Mouse (Mus musculus) layer of hippocampus, adult 9-11 months (tissue): Measurements from ENCODE around the gene Ifit2.
A peak's percentile ranks its signal among the peaks of the same experiment; 100 is the strongest.
"Not testable (repeated sequence)": the region's sequence is repeated elsewhere in the genome, so short reads cannot be mapped to it uniquely, and the experiment has no call there.

ENCODE experiments used
- DNase-seq: peaks from one replicate; pipeline ENCODE4 v3.0.0; 2022

The Ifit2 gene

GRCm38 (mm10) chr19:34550205-34550533, 325 bp upstream of the Ifit2 start:
- DNase-seq, result no peak

- no peak for DNase-seq
These were observed 1.5 kb downstream of the Ifit2 start for GRCm38 (mm10) chr19:34551981-34552380.

- DNase-seq, result no peak
These were observed 2.5 kb downstream of the Ifit2 start for GRCm38 (mm10) chr19:34553021-34553420.

- DNase-seq, result no peak
These were observed 3.0 kb downstream of the Ifit2 start for GRCm38 (mm10) chr19:34553522-34553921.

GRCm38 (mm10) chr19:34554061-34554460, 3.6 kb downstream of the Ifit2 start:
- no peak for DNase-seq

- no peak for DNase-seq
These were observed 6.1 kb downstream of the Ifit2 start for GRCm38 (mm10) chr19:34556621-34557020.

DNA sequence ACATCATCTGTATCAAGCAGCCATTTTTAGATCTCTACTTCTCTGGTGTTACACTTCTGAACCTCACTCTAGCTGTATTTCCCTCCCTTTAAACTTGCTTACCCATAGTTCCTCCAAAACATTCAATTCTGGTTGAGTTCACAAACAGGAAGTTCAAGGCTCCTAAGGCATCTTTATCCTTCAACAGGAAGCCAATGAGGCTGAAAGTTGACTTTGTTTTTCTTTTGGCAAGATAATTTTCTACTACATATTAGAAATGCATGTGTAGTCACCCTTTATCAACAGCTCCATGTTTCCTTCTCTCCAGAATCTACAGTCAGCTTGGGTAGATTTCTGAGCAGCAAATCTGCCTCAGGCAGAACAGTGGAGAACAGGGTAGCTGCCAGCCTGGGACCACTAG, 12.1 kb downstream of the Ifit2 start:
- DNase-seq, result no peak

- no peak for DNase-seq
These were observed 15.8 kb downstream of the Ifit2 start for GRCm38 (mm10) chr19:34566178-34566784.

- no peak for DNase-seq
These were observed 18.7 kb downstream of the Ifit2 start for GRCm38 (mm10) chr19:34568988-34569895.

DNA sequence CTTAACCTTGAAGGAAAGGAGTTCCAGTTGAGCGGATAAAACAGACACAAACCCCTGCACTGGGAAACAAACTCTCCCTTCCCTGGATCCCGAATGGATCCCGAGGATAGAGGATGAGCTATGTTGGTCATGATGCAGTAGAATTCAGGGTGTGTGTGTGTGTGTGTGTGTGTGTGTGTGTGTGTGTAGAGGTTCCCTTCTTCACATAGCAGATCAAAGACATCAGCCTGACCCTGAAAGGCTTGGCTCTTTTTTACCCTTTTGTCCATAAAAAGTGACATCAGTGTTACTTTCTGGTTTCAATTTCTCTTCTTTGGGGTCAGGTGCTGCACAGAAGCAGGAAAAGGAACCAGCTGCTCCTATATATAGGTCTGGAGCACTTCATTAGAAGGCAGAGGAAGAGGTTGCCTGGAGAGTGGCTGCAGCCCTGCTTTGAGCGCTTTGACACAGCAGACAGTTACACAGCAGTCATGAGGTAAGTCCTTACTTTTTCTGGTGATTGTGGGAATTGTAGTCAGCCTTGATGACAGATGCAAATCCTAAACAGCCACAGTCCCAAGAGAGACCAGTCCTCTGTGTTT, 19.5 kb downstream of the Ifit2 start:
- peak; percentile 48 for DNase-seq

- no peak for DNase-seq
These were observed 20.6 kb downstream of the Ifit2 start for GRCm38 (mm10) chr19:34571080-34571479.

DNA sequence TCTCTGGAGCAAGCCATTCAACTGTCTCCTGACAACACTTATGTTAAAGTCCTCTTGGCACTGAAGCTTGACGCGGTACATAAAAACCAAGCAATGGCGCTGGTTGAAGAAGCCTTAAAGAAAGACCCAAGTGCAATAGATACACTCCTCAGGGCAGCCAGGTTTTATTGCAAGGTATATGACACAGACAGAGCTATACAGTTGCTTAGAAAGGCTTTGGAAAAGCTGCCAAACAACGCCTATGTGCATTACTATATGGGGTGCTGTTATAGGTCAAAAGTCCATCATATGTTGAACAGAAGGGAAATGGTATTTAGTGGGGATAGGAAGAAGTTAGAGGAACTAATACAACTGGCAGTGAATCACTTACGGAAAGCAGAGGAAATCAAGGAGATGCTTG, 23.2 kb downstream of the Ifit2 start:
- DNase-seq, result no peak

DNA sequence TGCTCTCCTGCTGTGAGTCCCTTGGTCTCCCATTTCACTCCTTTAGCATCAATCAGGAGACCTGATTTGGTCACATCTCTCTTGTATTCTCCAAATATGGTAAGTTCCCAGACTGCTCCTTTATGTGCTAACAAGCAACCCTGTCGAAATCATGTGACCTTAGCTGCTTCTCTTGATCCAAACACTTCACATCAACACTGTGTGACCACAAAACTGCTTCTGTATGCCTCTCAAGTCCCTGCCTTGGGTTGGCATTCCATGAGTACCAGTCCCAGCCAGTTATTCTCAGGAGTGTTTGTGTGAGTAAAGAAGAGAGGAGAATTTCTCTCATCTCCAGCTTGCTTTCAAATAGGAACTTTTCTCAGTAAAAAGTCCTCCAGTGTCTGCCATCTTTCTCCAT, 26.6 kb downstream of the Ifit2 start:
- no peak for DNase-seq

DNA sequence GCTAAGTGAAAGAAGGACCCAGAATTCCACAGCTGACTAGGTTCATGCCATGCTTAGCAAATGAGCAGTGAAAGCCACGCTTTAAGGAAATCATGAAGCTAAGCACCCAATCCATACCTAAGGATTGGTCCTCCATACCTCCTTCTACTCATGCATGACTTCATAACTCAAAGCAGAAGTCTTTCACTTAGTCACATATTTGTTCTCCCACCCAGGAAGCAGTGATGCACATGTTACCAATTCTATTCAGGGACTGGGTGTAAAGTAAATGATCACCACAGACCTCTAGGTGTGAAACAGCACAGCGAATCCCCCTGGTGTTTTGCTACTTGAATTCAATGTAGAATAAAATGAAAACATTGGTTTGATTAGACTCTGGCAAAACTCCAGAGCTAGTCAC, 32.2 kb downstream of the Ifit2 start:
- not testable (repeated sequence) for DNase-seq

- DNase-seq, result not testable (repeated sequence)
These were observed 32.8 kb downstream of the Ifit2 start, which contains the start of gene Ifit3 for GRCm38 (mm10) chr19:34583126-34583766. Gene Ifit3 (plus strand): TSS chr19:34583531.

DNA sequence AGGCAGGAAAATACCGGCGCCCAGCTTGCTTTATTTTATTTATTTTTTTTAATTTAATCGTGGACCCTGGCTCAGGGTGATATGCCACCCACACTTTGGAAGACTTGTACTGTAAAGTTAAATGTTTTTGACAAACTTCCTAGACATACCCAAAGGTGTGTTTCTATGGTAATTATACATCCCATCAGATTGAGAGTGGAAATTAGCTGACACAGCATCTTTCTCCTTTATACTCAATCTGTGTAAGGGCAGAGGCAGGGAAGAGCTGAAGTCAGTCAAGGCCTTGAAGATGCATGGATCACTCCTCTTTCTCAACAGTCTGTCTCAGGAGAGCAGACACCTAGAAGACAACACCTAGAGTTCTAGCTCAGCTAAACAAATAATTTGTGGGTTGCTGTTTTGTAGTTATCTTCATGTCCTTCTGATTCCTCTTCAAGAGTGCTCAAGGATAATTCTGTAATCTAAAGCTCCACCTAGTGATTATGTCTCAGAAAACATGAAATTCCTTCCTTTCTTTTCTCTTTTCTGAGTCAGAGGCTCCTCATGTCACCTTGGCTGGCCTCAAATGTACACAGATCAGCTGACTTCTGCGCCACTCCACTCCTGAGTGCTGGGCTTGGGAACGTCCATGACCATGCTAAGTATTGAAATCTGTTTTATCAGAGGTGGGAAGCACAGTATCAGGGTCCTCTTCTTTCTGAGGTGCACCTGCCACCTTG, 35.4 kb downstream of the Ifit2 start:
- DNase-seq, result not testable (repeated sequence)

DNA sequence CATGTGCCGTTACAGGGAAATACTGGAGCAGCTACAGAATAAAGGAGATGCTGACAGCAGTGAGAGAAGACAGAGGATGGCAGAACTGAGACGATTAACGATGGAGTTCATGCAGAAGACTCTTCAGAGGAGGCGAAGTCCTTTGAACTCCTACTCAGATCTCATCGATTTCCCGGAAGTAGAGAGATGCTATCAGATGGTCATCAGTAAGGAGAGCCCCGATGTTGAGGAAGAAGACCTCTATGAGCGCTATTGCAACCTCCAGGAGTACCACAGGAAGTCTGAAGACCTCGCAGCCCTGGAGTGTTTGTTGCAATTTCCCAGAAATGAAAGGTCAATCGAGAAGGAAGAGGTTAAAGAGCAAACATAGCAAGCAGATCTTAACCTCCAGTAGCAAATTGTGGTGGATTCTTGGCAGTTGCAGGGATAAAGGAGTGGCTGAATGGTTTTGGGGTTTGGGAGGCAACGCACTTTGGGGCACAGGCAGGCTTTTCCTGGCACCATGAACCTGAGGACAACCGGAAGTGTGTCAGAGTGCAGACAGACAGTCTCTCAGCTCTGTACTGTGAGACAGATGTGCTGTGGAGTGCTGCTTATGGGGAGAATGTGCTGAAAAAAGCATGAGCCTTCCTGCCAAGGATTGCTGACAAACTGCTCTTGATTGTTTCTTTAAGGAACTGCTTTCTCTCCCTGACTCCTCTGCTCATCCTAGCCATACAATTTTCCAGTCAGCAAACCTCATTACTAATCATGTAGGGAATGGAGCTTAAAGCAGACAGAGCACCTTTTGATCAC, 37.6 kb downstream of the Ifit2 start:
- DNase-seq, result not testable (repeated sequence)

DNA sequence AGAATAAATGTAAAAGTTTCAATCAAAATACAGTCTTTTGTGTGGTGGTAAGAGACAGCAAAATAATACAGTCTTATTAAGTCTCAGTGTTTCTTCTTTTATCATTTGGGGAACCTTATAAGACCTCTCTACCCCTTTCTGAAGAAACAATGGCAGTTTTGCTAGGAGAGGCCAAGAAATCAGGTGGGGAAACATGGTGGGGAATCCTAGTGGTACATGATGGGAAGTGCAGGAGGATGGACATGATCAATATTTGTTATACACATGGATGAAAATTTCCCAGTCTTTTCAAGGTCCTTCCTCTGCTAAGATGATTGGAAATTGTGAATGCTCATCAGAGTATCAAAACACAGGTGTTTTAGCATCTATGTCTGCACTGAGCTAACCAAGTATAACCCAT, 38.5 kb downstream of the Ifit2 start:
- DNase-seq, result no peak

GRCm38 (mm10) chr19:34593456-34593855, 43.0 kb downstream of the Ifit2 start:
- no peak for DNase-seq

DNA sequence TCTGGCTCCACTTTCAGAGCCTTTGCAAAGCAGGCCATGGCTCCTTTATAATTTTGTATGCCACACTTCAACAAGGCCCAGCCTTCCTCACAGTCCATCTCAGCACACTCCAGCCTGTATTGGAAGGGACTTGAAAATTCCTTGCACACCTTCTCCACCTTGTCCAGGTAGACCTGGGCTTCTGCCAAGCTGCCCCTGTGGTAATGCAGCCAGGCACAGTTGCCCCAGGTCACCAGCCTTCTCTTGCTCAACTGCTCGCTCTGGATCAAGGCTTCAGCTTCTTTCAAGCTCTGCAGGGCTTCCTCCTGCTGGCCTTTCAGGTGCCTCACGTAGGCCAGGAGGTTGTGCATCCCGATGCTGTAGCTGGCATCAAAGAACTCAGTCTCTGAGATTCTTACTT, 44.0 kb downstream of the Ifit2 start:
- DNase-seq, result not testable (repeated sequence)

DNA sequence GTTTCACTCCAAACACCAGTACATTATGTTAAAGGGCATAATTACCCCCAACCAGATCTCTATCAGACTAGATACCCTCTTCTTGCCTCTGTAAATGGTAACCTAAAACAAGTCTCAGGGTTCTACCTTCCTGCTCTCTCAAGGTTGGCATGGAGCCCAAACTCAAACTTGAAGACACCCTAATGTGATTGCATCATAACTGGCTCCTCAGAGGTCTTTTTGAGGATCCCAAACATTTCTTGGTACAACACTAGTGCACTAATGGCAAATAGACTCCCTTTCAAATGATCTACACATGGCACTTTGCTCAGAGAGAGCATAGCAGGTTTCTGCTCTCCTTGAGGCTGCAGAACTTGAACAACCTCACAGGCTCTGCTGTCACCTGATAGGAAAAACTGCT, 46.3 kb downstream of the Ifit2 start:
- no peak for DNase-seq

DNA sequence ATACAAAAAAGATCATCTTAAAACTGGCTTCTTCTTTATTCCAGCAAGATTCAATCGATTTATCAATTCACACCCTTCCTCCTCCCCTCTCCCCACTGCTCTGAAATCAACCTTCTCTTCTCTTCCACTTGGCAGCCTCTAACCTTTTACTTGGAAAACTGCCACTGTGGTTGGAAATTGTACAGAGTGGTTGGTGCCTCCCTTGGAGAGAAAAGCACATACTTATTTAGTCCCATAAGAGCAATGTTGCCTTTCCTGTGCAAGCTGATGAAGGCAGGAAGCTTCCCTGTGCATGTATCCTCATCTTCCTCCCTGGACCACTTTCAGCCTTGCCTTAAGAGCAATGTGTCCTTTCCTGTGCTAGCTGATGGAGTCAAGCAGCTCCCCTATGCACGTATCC, 47.8 kb downstream of the Ifit2 start:
- DNase-seq, result peak; percentile 53
